Mouse (Mus musculus) heart, adult 11 months (tissue): ENCODE measurements around the gene Kat6b.
"Not testable (repeated sequence)": the region's sequence is repeated elsewhere in the genome, so short reads cannot be mapped to it uniquely, and the experiment has no call there.

Source experiments
- DNase-seq: peaks from one replicate; pipeline ENCODE4 v3.0.0; 2022

The Kat6b gene

GRCm38 (mm10) chr14:21485961-21486520, 4.8 kb downstream of the Kat6b start:
- no peak for DNase-seq

GRCm38 (mm10) chr14:21487135-21487534, 5.9 kb downstream of the Kat6b start:
- DNase-seq = not testable (repeated sequence)

- DNase-seq = not testable (repeated sequence)
Observed at GRCm38 (mm10) chr14:21488426-21489115, 7.3 kb downstream of the Kat6b start.

- DNase-seq = no peak
Observed at GRCm38 (mm10) chr14:21489116-21489485, 7.9 kb downstream of the Kat6b start.

GRCm38 (mm10) chr14:21490141-21490540, 8.9 kb downstream of the Kat6b start:
- peak; percentile 87 for DNase-seq

GRCm38 (mm10) chr14:21498361-21498996, 17.2 kb downstream of the Kat6b start:
- DNase-seq = no peak

GRCm38 (mm10) chr14:21499011-21499581, 17.9 kb downstream of the Kat6b start:
- no peak for DNase-seq

GRCm38 (mm10) chr14:21499631-21500153, 18.5 kb downstream of the Kat6b start:
- peak; percentile 98 for DNase-seq

- peak; percentile 100 for DNase-seq
Observed at GRCm38 (mm10) chr14:21500154-21501047, 19.2 kb downstream of the Kat6b start.

- no peak for DNase-seq
Observed at GRCm38 (mm10) chr14:21501048-21501657, 19.9 kb downstream of the Kat6b start.

GRCm38 (mm10) chr14:21505036-21505435, 23.8 kb downstream of the Kat6b start:
- no peak for DNase-seq

- DNase-seq = no peak
Observed at GRCm38 (mm10) chr14:21507046-21507445, 25.8 kb downstream of the Kat6b start.

- DNase-seq = no peak
Observed at GRCm38 (mm10) chr14:21509111-21509905, 28.1 kb downstream of the Kat6b start.

GRCm38 (mm10) chr14:21511438-21511837, 30.2 kb downstream of the Kat6b start:
- no peak for DNase-seq

GRCm38 (mm10) chr14:21515505-21515904, 34.3 kb downstream of the Kat6b start:
- DNase-seq = no peak

GRCm38 (mm10) chr14:21519307-21519706, 38.1 kb downstream of the Kat6b start:
- DNase-seq = no peak

- DNase-seq = no peak
Observed at GRCm38 (mm10) chr14:21520496-21520895, 39.3 kb downstream of the Kat6b start.

- not testable (repeated sequence) for DNase-seq
Observed at GRCm38 (mm10) chr14:21521496-21521895, 40.3 kb downstream of the Kat6b start.

GRCm38 (mm10) chr14:21522312-21522978, 41.2 kb downstream of the Kat6b start:
- no peak for DNase-seq

GRCm38 (mm10) chr14:21523234-21523633, 42.0 kb downstream of the Kat6b start:
- DNase-seq = peak; percentile 95
